Mouse (Mus musculus) stomach, embryonic 16.5 days (tissue): ENCODE measurements around the gene Slc13a5. TPM values are rescaled to one million over a fixed set of nuclear protein-coding genes. Genes with fewer than 3 reads are reported as not detected.

Experiments
- ATAC-seq: fragments of 200-750 bp; cut with Nextera tagmentation; 2 replicates; pipeline ENCODE4 v1.8.0; 2017; ENCODE audit warnings: moderate number of reproducible peaks, moderate TSS enrichment; ENCODE audit not compliant: insufficient read depth, low FRiP score
- H3K27ac ChIP-seq: fragments of 300-500 bp; sonication (generic); 2 replicates; pipeline ENCODE4 v1.5.1; 2014; ENCODE audit warnings: low read length
- H3K27me3 ChIP-seq: fragments of 300-500 bp; sonication (generic); 2 replicates; pipeline ENCODE4 v1.6.1; 2014; ENCODE audit warnings: low read length, control low read depth, mixed read lengths; ENCODE audit not compliant: control insufficient read depth, insufficient read depth
- H3K36me3 ChIP-seq: fragments of 300-500 bp; sonication (generic); 2 replicates; pipeline ENCODE4 v1.6.1; 2014; ENCODE audit warnings: low read length; ENCODE audit not compliant: control insufficient read depth, insufficient read depth
- H3K4me1 ChIP-seq: fragments of 300-500 bp; sonication (generic); 2 replicates; pipeline ENCODE4 v1.6.1; 2014; ENCODE audit warnings: low read length, control low read depth, mixed read lengths; ENCODE audit not compliant: control insufficient read depth, insufficient read depth
- H3K4me2 ChIP-seq: fragments of 300-500 bp; sonication (generic); 2 replicates; pipeline ENCODE4 v1.6.1; 2014; ENCODE audit warnings: low read depth, low read length, mixed read lengths
- H3K4me3 ChIP-seq: fragments of 300-500 bp; sonication (generic); replicated peaks from 2 replicates; pipeline ENCODE4 v1.5.1; 2014; ENCODE audit warnings: mild to moderate bottlenecking, low read length
- H3K9ac ChIP-seq: fragments of 300-500 bp; sonication (generic); 2 replicates; pipeline ENCODE4 v1.6.1; 2014; ENCODE audit warnings: low read length
- H3K9me3 ChIP-seq: fragments of 300-500 bp; sonication (generic); replicated peaks from 2 replicates; pipeline ENCODE4 v1.6.1; 2016; ENCODE audit warnings: low read length, control low read depth; ENCODE audit not compliant: control insufficient read depth
- WGBS: fragments of 180-500 bp; shearing (Covaris S2); extraction: QIAGEN DNeasy Blood & Tissue Kit; methylation state at CpG from one replicate; pipeline ENCODE4 v1.1.7; 2014; 5-methylcytosine and 5-hydroxymethylcytosine counted together
- polyA plus RNA-seq: library from polyadenylated mRNA; unstranded; fragments of >200 nt; fragmentation: Nextera tagmentation; extraction: Ambion mirVana; gene quantifications from 2 replicates; pipeline ENCODE4 v1.2.1, GENCODE M21; 2015

Gene Slc13a5
- polyA plus RNA-seq, 1 experiment from 2014 or later: 0.17 TPM

DNA sequence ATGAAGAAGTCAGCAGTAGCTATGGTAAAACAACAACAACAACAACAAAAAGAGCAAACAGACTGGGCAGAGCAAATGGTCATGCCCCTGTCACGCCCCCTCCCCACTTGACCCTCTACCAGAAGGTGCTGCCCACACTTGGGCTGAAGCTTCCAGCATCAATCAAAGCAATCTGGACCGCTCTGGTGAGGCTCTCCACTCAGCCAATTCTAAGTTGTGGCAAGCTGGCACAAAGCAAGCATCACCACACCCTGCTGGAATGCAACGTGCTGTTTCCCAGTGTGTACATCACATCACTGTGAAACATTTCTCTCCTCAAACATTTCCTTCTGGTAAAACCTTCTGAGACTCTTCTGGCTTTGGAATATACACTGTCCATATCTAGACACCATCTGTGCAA is 6.3 kb upstream of the Slc13a5 start:
- no peak overlapping the region for H3K27ac ChIP-seq
- WGBS: 48% methylated on average over 3 of the region's 3 CpGs
- H3K9ac ChIP-seq: no peak overlapping the region
- H3K9me3 ChIP-seq: no peaks in the 10 kb centered on the region
- no peak overlapping the region for H3K4me2 ChIP-seq
- H3K27me3 ChIP-seq: no peaks in the 10 kb centered on the region
- ATAC-seq: no peak
- no peak overlapping the region for H3K4me3 ChIP-seq
- no peaks in the 10 kb centered on the region for H3K36me3 ChIP-seq
- no peaks in the 10 kb centered on the region for H3K4me1 ChIP-seq

DNA sequence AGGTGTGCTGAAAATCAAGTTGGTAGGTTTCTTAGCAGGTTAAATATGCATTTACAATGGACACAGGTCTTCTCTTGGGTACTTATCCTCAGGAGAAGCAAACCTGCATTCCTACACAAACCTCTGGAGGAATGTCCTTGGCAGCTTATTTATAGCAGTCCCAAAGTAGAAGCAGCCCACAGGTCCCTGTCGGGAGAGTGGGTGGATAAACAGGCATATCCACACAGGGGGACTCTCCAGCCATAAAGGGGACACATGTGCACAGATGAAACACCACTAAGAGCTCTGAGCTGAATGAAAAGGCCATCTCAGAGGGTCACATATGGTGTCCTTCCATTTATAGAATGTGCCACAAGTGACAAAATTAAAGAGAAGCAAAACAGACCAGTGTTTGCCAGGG is 4.7 kb upstream of the Slc13a5 start:
- Histone ChIP-seq H3K9ac (no peak overlapping the region), H3K9me3 (no peaks in the 10 kb centered on the region), H3K4me2 (no peak overlapping the region), H3K27me3 (peaks cover 9% of the 10 kb centered on the region), H3K4me3 (no peak overlapping the region), H3K36me3 (no peaks in the 10 kb centered on the region), H3K4me1 (0 out of 2 replicates have a peak, but pooled peaks cover 3% of the 10 kb centered on the region), H3K27ac (no peak overlapping the region)
- WGBS: 36% methylated on average over 1 of the region's 1 CpGs
- ATAC-seq: no peak

DNA sequence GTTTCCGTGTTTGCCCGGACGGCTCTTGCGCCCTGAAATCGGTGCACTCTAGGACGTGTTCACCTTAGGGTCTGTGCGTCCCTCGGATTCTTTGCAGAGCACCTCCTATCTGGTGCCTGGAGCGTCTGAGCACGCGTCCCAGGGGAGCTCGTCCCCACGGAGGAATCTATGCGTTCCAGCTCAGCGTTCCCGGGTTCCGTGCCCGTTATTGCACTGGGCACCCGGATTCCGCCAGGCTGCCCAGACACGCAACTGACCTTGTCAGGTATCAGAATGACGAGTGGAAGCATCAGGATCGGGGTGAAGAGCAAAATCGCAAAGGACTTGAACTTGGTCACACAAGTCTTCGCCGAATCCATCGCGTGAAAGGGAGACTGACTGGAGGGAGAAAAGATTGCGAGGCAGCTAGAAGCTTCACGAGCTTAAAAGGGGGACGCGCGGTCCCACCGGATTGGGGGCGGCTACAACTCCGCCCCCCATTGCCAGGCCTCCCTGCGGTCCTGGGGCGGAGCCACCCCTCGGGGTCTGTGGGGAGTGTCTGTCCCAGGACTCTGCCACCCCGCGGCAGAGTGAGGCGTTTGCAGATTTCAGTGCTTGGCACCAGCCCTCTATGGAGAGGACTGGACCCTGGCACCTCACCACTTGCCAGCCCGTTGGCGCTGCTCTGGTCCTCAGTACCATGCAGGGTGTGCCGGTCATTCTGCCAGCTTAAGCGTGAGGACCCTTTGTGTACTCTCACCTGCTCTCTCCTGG is 639 bp downstream of the Slc13a5 start:
- ATAC-seq: peak; percentile 77
- H3K4me2 ChIP-seq: peak overlapping the region; percentile 89
- no peaks in the 10 kb centered on the region for H3K9me3 ChIP-seq
- H3K4me1 ChIP-seq: peaks cover 8% of the 10 kb centered on the region; the same call in 1 of the 2 replicates
- WGBS: 1% methylated on average over 46 of the region's 46 CpGs
- H3K27ac ChIP-seq: no peak overlapping the region
- peak overlapping the region; percentile 60 for H3K9ac ChIP-seq
- H3K36me3 ChIP-seq: no peaks in the 10 kb centered on the region
- H3K27me3 ChIP-seq: peaks cover 25% of the 10 kb centered on the region
- H3K4me3 ChIP-seq: peak overlapping the region; percentile 49

DNA sequence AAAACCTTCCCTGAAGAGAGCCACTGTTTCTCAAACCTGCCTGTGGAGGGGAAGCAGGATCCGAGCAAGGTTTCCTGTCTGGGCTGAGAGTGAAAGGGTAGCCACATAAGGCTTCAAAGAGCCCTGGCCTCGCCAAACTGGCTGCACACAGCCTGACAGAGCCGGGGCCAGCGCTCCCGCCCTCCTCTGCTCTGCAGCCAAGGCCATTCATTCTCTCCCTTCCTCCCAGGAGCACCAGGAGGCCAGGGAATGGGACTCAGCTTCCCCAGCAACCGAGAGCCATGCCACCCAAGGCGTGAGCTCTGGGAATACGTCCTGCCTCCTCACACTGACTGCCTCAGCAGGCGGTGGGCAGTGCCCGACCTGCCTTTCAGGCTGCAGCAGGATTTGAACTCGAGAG is 1.5 kb downstream of the Slc13a5 start:
- no peak overlapping the region for H3K27ac ChIP-seq
- no peak overlapping the region for H3K4me3 ChIP-seq
- H3K4me1 ChIP-seq: peaks cover 8% of the 10 kb centered on the region; the same call in 1 of the 2 replicates
- WGBS: 11% methylated on average over 11 of the region's 11 CpGs
- ATAC-seq: no peak
- H3K36me3 ChIP-seq: no peaks in the 10 kb centered on the region
- no peak overlapping the region for H3K9ac ChIP-seq
- peaks cover 25% of the 10 kb centered on the region for H3K27me3 ChIP-seq
- no peak overlapping the region for H3K4me2 ChIP-seq
- no peaks in the 10 kb centered on the region for H3K9me3 ChIP-seq

DNA sequence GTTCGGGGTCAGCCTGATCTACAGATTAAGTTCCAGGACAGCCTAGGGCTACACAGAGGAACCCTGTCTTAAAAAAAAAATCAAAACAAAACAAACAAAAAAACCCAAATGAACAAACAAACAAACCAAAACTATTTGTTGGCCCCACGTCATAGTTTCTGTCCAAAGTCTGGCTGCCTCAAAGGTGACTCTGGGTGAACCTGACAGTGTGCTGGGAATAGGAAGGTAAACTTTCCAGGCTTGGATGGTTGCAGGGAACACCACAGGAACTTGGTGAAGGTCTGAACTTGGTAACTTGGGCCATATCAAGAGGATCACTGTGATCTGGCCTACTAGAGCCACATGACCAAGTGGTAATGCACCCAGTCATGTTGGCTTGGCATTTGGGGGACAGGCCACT is 10.6 kb downstream of the Slc13a5 start:
- no peak for ATAC-seq
- H3K4me1 ChIP-seq: no peaks in the 10 kb centered on the region
- H3K4me2 ChIP-seq: no peak overlapping the region
- no peaks in the 10 kb centered on the region for H3K9me3 ChIP-seq
- H3K4me3 ChIP-seq: no peak overlapping the region
- 77% methylated on average over 2 of the region's 2 CpGs for WGBS
- no peak overlapping the region for H3K9ac ChIP-seq
- H3K27ac ChIP-seq: no peak overlapping the region
- no peaks in the 10 kb centered on the region for H3K27me3 ChIP-seq
- no peaks in the 10 kb centered on the region for H3K36me3 ChIP-seq

DNA sequence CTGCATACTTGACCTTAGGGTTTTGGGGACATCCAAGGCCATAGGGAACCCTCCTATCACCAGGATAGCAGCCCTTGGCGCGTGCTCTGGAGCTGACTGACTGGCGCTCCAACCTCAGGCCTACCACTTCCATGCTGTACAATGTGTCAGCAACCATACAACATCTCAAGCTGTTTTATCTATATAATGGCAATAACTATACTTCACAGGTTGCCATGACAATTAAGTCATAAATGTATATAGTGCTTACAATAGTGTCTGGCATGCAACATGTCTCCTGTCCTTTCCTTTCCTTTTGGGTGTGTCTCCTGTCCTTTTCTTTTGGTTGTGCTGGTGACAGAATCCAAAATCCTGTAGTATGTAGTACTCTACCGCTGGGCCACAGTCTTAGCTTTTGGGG is 11.4 kb downstream of the Slc13a5 start:
- ATAC-seq: no peak
- no peak overlapping the region for H3K4me3 ChIP-seq
- WGBS: 85% methylated on average over 4 of the region's 4 CpGs
- H3K36me3 ChIP-seq: no peaks in the 10 kb centered on the region
- H3K4me1 ChIP-seq: no peaks in the 10 kb centered on the region
- no peak overlapping the region for H3K27ac ChIP-seq
- no peaks in the 10 kb centered on the region for H3K27me3 ChIP-seq
- H3K4me2 ChIP-seq: no peak overlapping the region
- H3K9ac ChIP-seq: no peak overlapping the region
- H3K9me3 ChIP-seq: no peaks in the 10 kb centered on the region

DNA sequence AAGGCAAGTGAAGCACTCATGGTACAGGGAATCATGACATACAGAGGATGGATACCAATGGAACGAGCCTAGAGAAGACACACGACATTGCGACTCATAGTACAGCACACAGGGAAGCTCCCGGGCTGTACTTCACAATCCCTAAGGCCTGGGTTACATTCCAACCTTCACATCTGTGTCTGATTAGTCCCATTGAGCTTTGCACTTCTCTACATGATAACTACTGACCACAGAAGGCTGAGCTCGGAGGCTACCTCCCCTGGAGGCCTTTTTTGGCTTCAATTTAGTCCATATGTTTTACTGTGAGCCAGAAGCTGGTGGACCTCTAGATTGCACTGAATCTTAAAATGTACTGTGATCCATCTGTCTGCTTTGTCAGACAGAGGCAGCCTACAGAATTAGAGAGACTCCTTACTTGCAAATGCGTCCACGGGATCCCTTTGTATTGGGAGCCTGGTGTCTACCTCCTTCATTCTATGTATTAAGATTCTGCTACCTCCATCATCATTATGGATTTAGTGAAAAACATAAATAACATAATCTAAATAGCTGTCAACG is 21.7 kb downstream of the Slc13a5 start:
- no peak overlapping the region for H3K4me2 ChIP-seq
- H3K36me3 ChIP-seq: no peaks in the 10 kb centered on the region
- no peak overlapping the region for H3K27ac ChIP-seq
- H3K4me1 ChIP-seq: no peaks in the 10 kb centered on the region
- H3K27me3 ChIP-seq: no peaks in the 10 kb centered on the region; the same call in 1 of the 2 replicates
- no peak overlapping the region for H3K4me3 ChIP-seq
- H3K9ac ChIP-seq: no peak overlapping the region
- no peak for ATAC-seq
- no peaks in the 10 kb centered on the region for H3K9me3 ChIP-seq
- 78% methylated on average over 8 of the region's 8 CpGs for WGBS

DNA sequence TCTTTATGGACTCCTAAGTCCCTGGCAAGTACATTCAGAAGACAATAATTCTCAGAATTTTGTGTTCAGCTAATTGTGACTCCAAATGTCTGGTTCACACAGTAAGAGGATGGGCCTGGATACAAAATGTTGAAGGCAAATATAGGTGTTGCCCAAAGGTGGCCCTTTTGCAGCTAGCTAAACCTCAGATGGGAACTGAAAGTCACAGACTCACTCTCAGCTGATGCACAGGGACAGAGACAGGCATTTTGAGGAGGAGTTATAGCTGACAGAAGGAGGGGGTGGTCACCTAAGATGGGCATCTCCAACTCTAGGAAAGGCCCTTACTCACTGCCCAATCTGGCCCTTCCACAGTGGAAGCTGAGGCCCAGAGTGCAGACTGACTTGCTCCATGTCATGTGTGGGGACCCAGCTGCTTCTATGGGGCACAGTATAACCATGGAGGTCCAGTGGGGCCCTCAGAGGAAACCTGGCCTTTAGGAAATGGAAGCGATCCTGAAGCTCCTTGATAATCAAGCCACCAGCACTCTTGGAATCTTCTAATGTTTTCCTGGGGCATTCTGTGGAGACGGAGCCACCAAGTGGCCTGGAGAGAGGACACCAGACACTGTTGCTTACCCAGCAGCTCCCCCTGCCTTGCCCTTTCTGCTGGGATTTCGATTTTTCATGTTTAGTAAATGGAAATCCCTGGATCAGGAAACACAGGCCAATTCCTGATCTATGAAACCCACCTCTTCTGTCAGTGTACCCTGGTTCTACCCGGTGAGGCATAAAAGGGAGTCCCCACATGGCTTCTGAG is 26.8 kb downstream of the Slc13a5 start:
- no peaks in the 10 kb centered on the region for H3K4me1 ChIP-seq
- H3K27ac ChIP-seq: no peak overlapping the region
- H3K9ac ChIP-seq: no peak overlapping the region
- no peak overlapping the region for H3K4me3 ChIP-seq
- H3K4me2 ChIP-seq: no peak overlapping the region
- no peak for ATAC-seq
- WGBS: 66% methylated on average over 4 of the region's 4 CpGs
- no peaks in the 10 kb centered on the region for H3K27me3 ChIP-seq
- no peaks in the 10 kb centered on the region for H3K36me3 ChIP-seq
- H3K9me3 ChIP-seq: no peaks in the 10 kb centered on the region

DNA sequence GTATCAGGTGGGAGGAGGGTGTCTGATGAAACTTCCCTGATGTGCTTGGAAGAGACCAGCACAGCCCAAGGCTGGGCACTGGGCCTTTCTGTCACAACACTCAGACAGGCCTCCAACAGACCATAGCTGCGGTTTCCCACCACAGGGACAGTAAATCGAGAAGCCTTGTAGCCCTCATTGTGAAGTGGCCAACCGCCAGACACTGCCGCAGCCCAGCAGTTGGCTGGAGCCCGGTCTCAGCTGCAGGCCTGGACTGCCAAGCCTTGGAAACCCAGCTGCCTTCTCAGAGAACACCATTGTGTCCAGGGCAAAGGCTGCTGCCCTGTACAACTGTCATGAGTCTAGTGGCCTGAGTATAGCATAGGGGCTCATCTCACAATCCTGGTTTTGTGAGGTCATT is 33.0 kb downstream of the Slc13a5 start:
- no peak overlapping the region for H3K4me3 ChIP-seq
- 68% methylated on average over 5 of the region's 5 CpGs for WGBS

More for the DNA sequence above, 33.0 kb downstream of the Slc13a5 start:
- Histone ChIP-seq H3K36me3 (no peaks in the 10 kb centered on the region), H3K4me2 (no peak overlapping the region), H3K27me3 (no peaks in the 10 kb centered on the region), H3K27ac (no peak overlapping the region), H3K9ac (no peak overlapping the region), H3K4me1 (no peaks in the 10 kb centered on the region), H3K9me3 (no peaks in the 10 kb centered on the region)
- no peak for ATAC-seq
